In genomic region chr15:100637661-100638060, GRCm38 (mm10) we compare ENCODE assay signal across 8 mouse cellular contexts. TPM values are rescaled to one million over a fixed set of nuclear protein-coding genes. Genes with fewer than 3 reads are reported as not detected.
DNase-seq lines count a peak whose midpoint lies in the region; ATAC-seq and TF ChIP-seq lines count a peak whose summit lies in the region.

No protein-coding gene starts in this region.

- peak overlapping the region; percentile 65; the same call in 1 of the 2 replicates for H3K4me2 ChIP-seq in intestine, embryonic 14.5 days (ENCODE audit: low read length)
- H3K4me2 ChIP-seq in stomach, embryonic 16.5 days (ENCODE audit: low read depth, low read length) = peak overlapping the region; percentile 87

- DNase-seq in heart, adult 11 months = peak; percentile 95
- no peak for DNase-seq in heart, postnatal 25 days (ENCODE audit: low spot score)
- DNase-seq in adrenal gland, postnatal 36 days = peak; percentile 76 to 77
- DNase-seq in intestine, embryonic 14.5 days (ENCODE audit: low spot score) = no peak
- DNase-seq in lung, adult 2 months = peak; percentile 39
- DNase-seq in urinary bladder, postnatal 10 days (ENCODE audit: low spot score) = no peak
- no peak for DNase-seq in cerebellum, adult 9-10 months

- intact Hi-C loops in heart, postnatal 25 days (cut with DNase I) = loop anchor here (5.0 kb wide), 1 partner anchor 45 kb away; no protein-coding TSS in a partner anchor

- WGBS in intestine, embryonic 14.5 days = 22% methylated on average over 6 of the region's 6 CpGs
- WGBS in lung, adult 2 months = 18% methylated on average over 6 of the region's 6 CpGs
- 13% methylated on average over 6 of the region's 6 CpGs for WGBS in stomach, embryonic 16.5 days

- H3K27ac ChIP-seq in intestine, embryonic 14.5 days (ENCODE audit: low read depth) = no peak overlapping the region
- H3K27ac ChIP-seq in stomach, embryonic 16.5 days (ENCODE audit: low read length) = no peak overlapping the region

- ATAC-seq in intestine, embryonic 14.5 days (replicated peaks; ENCODE audit: low FRiP score, low TSS enrichment, low read depth) = no peak
- no peak for ATAC-seq in stomach, embryonic 16.5 days (ENCODE audit: insufficient read depth, low FRiP score)

- no peak overlapping the region for H3K9ac ChIP-seq in intestine, embryonic 14.5 days (ENCODE audit: low read length)
- H3K9ac ChIP-seq in stomach, embryonic 16.5 days (ENCODE audit: low read length) = no peak overlapping the region

- TF ChIP-seq CTCF in lung, adult 2 months (IDR thresholded peaks at IDR 0.05; ENCODE audit: insufficient read depth, low read length) = peak; percentile 69

- peaks cover 14% of the 10 kb centered on the region for H3K4me1 ChIP-seq in intestine, embryonic 14.5 days (replicated peaks; ENCODE audit: control insufficient read depth, insufficient read depth, low read length)
- peaks cover 8% of the 10 kb centered on the region for H3K4me1 ChIP-seq in lung, adult 2 months (ENCODE audit: control insufficient read depth, insufficient read depth, low read length)
- peaks cover 14% of the 10 kb centered on the region for H3K4me1 ChIP-seq in stomach, embryonic 16.5 days (ENCODE audit: control insufficient read depth, insufficient read depth, low read length)

- H3K36me3 ChIP-seq in intestine, embryonic 14.5 days (ENCODE audit: control insufficient read depth, insufficient read depth, low read length) = no peaks in the 10 kb centered on the region
- H3K36me3 ChIP-seq in stomach, embryonic 16.5 days (ENCODE audit: control insufficient read depth, insufficient read depth, low read length) = no peaks in the 10 kb centered on the region

- 0 out of 2 replicates have a peak overlapping the region, but pooled peaks have one; percentile 42 for H3K4me3 ChIP-seq in intestine, embryonic 14.5 days (ENCODE audit: low read depth, low read length)
- peak overlapping the region; percentile 83 for H3K4me3 ChIP-seq in lung, adult 2 months (replicated peaks; ENCODE audit: extremely low read depth, low read depth, low read length)
- H3K4me3 ChIP-seq in stomach, embryonic 16.5 days (replicated peaks; ENCODE audit: low read length) = peak overlapping the region; percentile 61; the same call in 1 of the 2 replicates

- no peaks in the 10 kb centered on the region for H3K9me3 ChIP-seq in intestine, embryonic 14.5 days (ENCODE audit: control insufficient read depth, low read length)
- H3K9me3 ChIP-seq in stomach, embryonic 16.5 days (replicated peaks; ENCODE audit: control insufficient read depth, low read length) = no peaks in the 10 kb centered on the region

- H3K27me3 ChIP-seq in intestine, embryonic 14.5 days (replicated peaks; ENCODE audit: control insufficient read depth, insufficient read depth, low read length) = peaks cover 42% of the 10 kb centered on the region
- H3K27me3 ChIP-seq in stomach, embryonic 16.5 days (ENCODE audit: control insufficient read depth, insufficient read depth, low read length) = peaks cover 30% of the 10 kb centered on the region

- TF ChIP-seq POLR2A in lung, adult 2 months (IDR thresholded peaks at IDR 0.05; ENCODE audit: borderline replicate concordance, extremely low read depth, low read depth, low read length) = no peak

RNA-seq across cellular contexts. Expression of gene Smagp, which starts 0.9 kb away (rescaled TPM):
- 10 to 100 TPM; 13.7 to 15.5 TPM for total RNA-seq in heart, postnatal 25 days (2021)
- 10 to 100 TPM; 37.5 to 49.6 TPM for total RNA-seq in adrenal gland, postnatal 36 days (2021)
- polyA plus RNA-seq in intestine, embryonic 14.5 days (2014; fragmentation: Nextera tagmentation; extraction: Ambion mirVana) = 31.1 and 36.2 TPM in 2 replicates
- polyA plus RNA-seq in lung, adult 2 months (2012; rRNA removed) = 102 and 115 TPM in 2 replicates
- 40.6 and 51.8 TPM in 2 replicates for polyA plus RNA-seq in stomach, embryonic 16.5 days (2015; fragmentation: Nextera tagmentation; extraction: Ambion mirVana)

RNA-seq across cellular contexts. Expression of gene Dazap2, which starts 22.5 kb away (rescaled TPM):
- total RNA-seq in heart, postnatal 25 days (2021) = 100 to 1,000 TPM; 145 to 156 TPM
- 100 to 1,000 TPM; 188 to 248 TPM for total RNA-seq in adrenal gland, postnatal 36 days (2021)
- 269 and 284 TPM in 2 replicates for polyA plus RNA-seq in intestine, embryonic 14.5 days (2014; fragmentation: Nextera tagmentation; extraction: Ambion mirVana)
- polyA plus RNA-seq in lung, adult 2 months (2012; rRNA removed) = 846 and 1,111 TPM in 2 replicates
- polyA plus RNA-seq in stomach, embryonic 16.5 days (2015; fragmentation: Nextera tagmentation; extraction: Ambion mirVana) = 194 and 213 TPM in 2 replicates

RNA-seq across cellular contexts. Expression of gene Bin2, which starts 31.7 kb away (rescaled TPM):
- 1 to 10 TPM; 1.2 to 1.7 TPM for total RNA-seq in heart, postnatal 25 days (2021)
- total RNA-seq in adrenal gland, postnatal 36 days (2021) = 1 to 10 TPM; 1.8 to 3.2 TPM
- polyA plus RNA-seq in intestine, embryonic 14.5 days (2014; fragmentation: Nextera tagmentation; extraction: Ambion mirVana) = 5.7 and 6.4 TPM in 2 replicates
- polyA plus RNA-seq in lung, adult 2 months (2012; rRNA removed) = 19.1 and 23.9 TPM in 2 replicates
- 6.0 and 6.3 TPM in 2 replicates for polyA plus RNA-seq in stomach, embryonic 16.5 days (2015; fragmentation: Nextera tagmentation; extraction: Ambion mirVana)

RNA-seq across cellular contexts. Expression of gene Pou6f1, which starts 37.9 kb away (rescaled TPM):
- 10 to 100 TPM; 10.5 to 10.9 TPM for total RNA-seq in heart, postnatal 25 days (2021)
- 10 to 100 TPM; 12.4 to 15.8 TPM for total RNA-seq in adrenal gland, postnatal 36 days (2021)
- polyA plus RNA-seq in intestine, embryonic 14.5 days (2014; fragmentation: Nextera tagmentation; extraction: Ambion mirVana) = 6.9 and 7.6 TPM in 2 replicates
- polyA plus RNA-seq in lung, adult 2 months (2012; rRNA removed) = 34.8 and 40.2 TPM in 2 replicates
- polyA plus RNA-seq in stomach, embryonic 16.5 days (2015; fragmentation: Nextera tagmentation; extraction: Ambion mirVana) = 3.5 and 5.3 TPM in 2 replicates

RNA-seq across cellular contexts. Expression of gene Cela1, which starts 50.1 kb away (rescaled TPM):
- total RNA-seq in heart, postnatal 25 days (2021) = under 1 TPM; 0.42 to 0.52 TPM
- total RNA-seq in adrenal gland, postnatal 36 days (2021) = 10 to 100 TPM; 60.2 to 64.9 TPM
- polyA plus RNA-seq in intestine, embryonic 14.5 days (2014; fragmentation: Nextera tagmentation; extraction: Ambion mirVana) = 11.9 and 49.9 TPM in 2 replicates
- polyA plus RNA-seq in lung, adult 2 months (2012; rRNA removed) = 4.7 and 17.3 TPM in 2 replicates
- 250 and 388 TPM in 2 replicates for polyA plus RNA-seq in stomach, embryonic 16.5 days (2015; fragmentation: Nextera tagmentation; extraction: Ambion mirVana)

Comparison
In these comparisons a context has a peak if more than half of its experiments do, and no peak if none do; other contexts are left out.
1. DNase-seq: peak in heart, adult 11 months (single experiment), adrenal gland, postnatal 36 days (2 of 2) and lung, adult 2 months (single experiment); none in heart, postnatal 25 days (single experiment), intestine, embryonic 14.5 days (single experiment), urinary bladder, postnatal 10 days (single experiment) and cerebellum, adult 9-10 months (single experiment).
2. Peak in every context shown above with its lines, with median percentiles within 50 percentile points of each other: H3K4me3 ChIP-seq.